Mouse (Mus musculus) mature B cell (primary cell): ENCODE data around the gene Fgfr4.

Source experiments
- in situ Hi-C: fragments of 300-500 bp; cut with MboI; formaldehyde crosslinking; loops from 2 replicates; pipeline ENCODE4 v1.14.3; 2019

The Fgfr4 gene

DNA sequence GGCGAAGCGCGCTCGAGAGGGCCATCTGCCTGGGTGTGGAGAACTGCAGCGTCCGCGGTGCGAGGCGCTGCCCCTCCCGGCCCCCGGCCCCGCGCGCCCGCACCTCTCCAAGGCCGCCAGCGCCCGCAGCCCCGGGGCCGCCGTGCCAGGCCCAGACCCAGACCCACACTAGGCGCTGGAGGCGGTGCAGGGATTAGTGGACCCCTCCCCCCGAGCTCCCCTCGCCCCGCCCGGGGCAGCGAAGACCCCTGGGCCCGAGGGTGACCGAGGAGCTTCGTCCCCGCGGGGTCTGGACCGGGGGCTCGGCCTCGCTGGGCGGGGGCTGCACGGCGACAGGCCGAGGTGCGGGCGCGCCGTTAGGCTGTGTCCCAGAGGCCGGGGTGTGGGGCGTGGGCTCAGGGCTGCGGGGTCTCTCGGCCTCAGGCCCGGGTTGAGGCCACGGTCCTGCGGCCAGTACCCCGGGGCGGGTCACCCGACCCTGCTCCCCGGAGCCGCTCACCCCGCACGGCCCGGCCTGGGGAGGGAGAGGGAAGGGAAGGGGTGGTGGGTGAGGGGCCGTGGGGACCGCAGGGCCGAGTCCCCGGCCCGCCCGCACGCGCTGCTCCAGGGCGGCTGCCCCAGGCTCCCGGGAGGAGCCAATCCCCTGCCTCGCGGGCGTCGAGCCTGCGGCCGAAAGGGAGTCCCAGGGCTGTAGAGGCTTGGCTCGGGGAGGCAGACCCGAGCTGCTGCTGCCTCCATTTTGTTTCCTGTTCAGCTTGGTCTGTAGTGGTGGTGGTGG, 57.9 kb downstream of the Fgfr4 start:
- in situ Hi-C loops, result no loop called here

- in situ Hi-C loops, result no loop called here
Observed at GRCm38 (mm10) chr13:55210971-55211220, 58.5 kb downstream of the Fgfr4 start.

DNA sequence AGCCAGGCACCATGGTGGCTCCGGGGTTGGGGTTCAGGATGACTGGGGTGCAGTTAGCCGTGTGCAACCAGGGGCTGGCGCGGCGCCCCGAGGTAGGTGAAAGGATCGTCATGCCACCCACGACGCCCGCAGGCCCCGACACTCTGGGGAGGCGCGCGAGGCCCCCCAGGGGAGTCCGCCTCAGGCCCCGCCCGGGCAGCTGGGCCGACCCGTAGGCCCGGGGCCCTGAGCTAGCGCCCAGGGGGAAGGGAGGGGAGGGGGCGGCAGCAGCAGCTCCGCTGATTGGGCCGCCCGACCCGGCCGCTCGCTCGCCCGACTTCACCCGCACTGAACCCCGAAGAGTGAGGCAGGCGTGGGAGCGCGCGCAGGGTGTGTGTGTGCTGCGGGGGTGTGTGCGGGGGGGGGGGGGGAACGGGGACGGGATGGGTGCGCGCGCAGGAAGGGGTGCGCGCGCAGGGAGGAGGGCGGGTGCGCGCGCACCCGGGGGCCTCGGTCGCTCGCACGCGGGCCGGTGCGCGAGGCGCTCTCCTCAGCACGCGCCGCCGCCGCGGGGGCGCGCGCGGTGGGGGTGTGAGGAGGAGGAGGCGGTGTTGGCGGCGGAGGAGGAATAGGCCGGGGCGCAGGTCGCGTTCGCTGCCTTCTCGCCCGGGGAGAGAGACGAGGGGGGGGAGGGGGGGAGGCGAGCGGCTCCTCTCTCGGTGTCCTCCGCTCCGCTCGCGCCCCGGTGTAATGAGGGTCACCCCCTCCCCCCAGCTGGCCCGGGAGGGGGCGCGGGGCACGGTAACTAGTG, 59.0 kb downstream of the Fgfr4 start:
- in situ Hi-C loops, result no loop called here

DNA sequence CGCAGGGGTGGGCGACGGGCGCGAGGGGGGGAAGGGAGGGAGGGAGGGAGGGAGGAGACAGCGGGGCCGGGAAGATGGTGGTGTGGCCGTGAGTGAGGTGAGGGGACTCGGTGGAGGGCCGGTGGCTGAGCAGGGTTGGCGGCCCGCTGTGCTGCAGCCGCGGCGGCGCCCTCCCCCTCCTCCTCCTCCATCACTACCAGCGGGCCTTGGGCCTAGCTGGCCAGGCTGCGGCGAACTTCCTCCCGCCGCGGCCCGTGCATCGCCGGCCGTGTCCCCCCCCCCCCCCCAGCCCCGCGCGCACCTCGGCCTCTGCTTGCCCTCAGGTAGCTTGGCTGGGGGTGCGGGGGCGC, 59.5 kb downstream of the Fgfr4 start:
- in situ Hi-C loops, result no loop called here

DNA sequence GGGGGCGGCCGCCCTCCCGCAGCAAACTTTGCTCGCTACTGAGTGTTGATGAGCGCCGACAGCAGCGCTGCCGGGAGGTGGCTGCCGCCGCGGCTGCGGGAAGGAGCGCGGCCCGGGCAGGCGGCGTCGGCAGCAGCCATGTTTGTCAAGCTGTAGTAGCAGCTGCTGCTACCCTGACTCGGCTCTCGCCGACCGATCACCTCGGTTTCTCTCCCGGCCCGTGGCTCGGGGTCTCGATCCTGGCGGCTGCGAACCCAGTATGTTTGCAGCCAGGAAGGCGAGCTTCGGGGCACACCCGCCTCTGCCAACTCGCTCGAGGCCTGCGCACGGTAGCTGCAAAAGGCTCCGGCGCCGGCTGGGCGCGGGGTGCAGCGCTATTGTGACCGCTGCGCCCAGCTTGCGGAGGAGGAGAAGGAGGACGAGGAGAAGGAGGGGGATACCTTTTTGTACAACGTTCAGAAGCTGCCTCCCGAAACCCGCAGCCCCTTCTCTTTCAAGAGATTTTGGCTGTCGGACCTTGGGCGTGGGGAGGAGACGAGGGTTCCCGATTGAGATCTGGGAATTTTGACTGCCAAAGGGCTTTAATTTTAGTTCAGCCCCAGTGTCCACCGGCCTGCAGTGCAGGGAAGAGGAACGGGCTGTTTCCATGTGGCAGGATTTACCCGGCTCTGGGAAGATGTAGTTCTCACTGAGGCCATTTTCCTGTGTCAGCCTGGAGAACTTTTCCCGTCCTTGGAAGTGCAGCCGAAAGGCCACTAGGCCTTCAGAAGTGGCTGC, 60.1 kb downstream of the Fgfr4 start:
- in situ Hi-C loops, result no loop called here

GRCm38 (mm10) chr13:55213138-55213806, 60.8 kb downstream of the Fgfr4 start:
- in situ Hi-C loops, result no loop called here
